Mouse (Mus musculus) inflammation-experienced regulatory T-cells, adult 6 months (primary cell): ENCODE measurements around the gene Sh2b1. TPM values are rescaled to one million over a fixed set of nuclear protein-coding genes. Genes with fewer than 3 reads are reported as not detected.

ENCODE experiments used
- polyA plus RNA-seq, 3 experiments: library from polyadenylated mRNA; unstranded; fragments of 100-300 nt; shearing (Covaris generic); gene quantifications; one replicate each; pipeline ENCODE4 v1.2.1; 2017

Gene Sh2b1
- polyA plus RNA-seq, 3 experiments from 2014 or later = 12.6 to 18.9 (median 13.3) TPM

Other genes starting within 250 kb of the Sh2b1 start
- gene Sbk1, start 202.8 kb downstream of the Sh2b1 start, polyA plus RNA-seq = 1 to 10 TPM; 2.1 to 4.2 (median 2.6) TPM
- 1,000 to 10,000 TPM in 1 of 3 experiments, 100 to 1,000 TPM in 2; 875 to 1,118 (median 889) TPM for gene Lat, start 105.9 kb downstream of the Sh2b1 start, polyA plus RNA-seq
- gene Spns1, start 98.0 kb downstream of the Sh2b1 start, polyA plus RNA-seq = 10 to 100 TPM; 31.3 to 43.0 (median 38.4) TPM
- gene Nfatc2ip, start 78.7 kb downstream of the Sh2b1 start, polyA plus RNA-seq = 1 to 10 TPM; 2.7 to 3.8 (median 3.3) TPM
- 1 to 10 TPM in 2 of 3 experiments, under 1 TPM in 1; 0.87 to 6.5 (median 6.0) TPM for gene Cd19, start 60.5 kb downstream of the Sh2b1 start, polyA plus RNA-seq
- 10 to 100 TPM; 37.8 to 39.6 (median 38.1) TPM for gene Rabep2, start 46.7 kb downstream of the Sh2b1 start, polyA plus RNA-seq
- gene Atp2a1, start 12.3 kb downstream of the Sh2b1 start, polyA plus RNA-seq = under 1 TPM; 0.16 to 0.49 (median 0.29) TPM
- gene Tufm, start 11.9 kb upstream of the Sh2b1 start, polyA plus RNA-seq = 10 to 100 TPM; 65.5 to 83.5 (median 69.4) TPM
- gene Atxn2l, start 28.0 kb upstream of the Sh2b1 start, polyA plus RNA-seq = 10 to 100 TPM; 13.4 to 16.4 (median 14.8) TPM
- 100 to 1,000 TPM; 219 to 232 (median 230) TPM for gene Eif3c, start 91.0 kb upstream of the Sh2b1 start, polyA plus RNA-seq
- gene Apobr, start 109.5 kb upstream of the Sh2b1 start, polyA plus RNA-seq = 1 to 10 TPM in 1 of 3 experiments, under 1 TPM in 1, not detected in 1; 0.23 to 2.3 TPM
- gene Cln3, start 110.4 kb upstream of the Sh2b1 start, polyA plus RNA-seq = 10 to 100 TPM; 25.2 to 57.9 (median 51.4) TPM
- gene Il27, start 119.5 kb upstream of the Sh2b1 start, polyA plus RNA-seq = not detected
- 1 to 10 TPM in 1 of 3 experiments, not detected in 2; 2.2 TPM for gene Nupr1, start 155.4 kb upstream of the Sh2b1 start, polyA plus RNA-seq
- 100 to 1,000 TPM in 1 of 3 experiments, 10 to 100 TPM in 2; 46.5 to 103 (median 70.1) TPM for gene Sgf29, start 173.9 kb upstream of the Sh2b1 start, polyA plus RNA-seq
- gene Sult1a1, start 201.0 kb upstream of the Sh2b1 start, polyA plus RNA-seq = under 1 TPM in 1 of 3 experiments, not detected in 2; 0.65 TPM
- 100 to 1,000 TPM in 2 of 3 experiments, 10 to 100 TPM in 1; 89.3 to 196 (median 149) TPM for gene Bola2, start 220.0 kb upstream of the Sh2b1 start, polyA plus RNA-seq
- gene Slx1b, start 220.4 kb upstream of the Sh2b1 start, polyA plus RNA-seq = 10 to 100 TPM; 11.7 to 18.2 (median 13.3) TPM
- 1,000 to 10,000 TPM; 2,119 to 2,488 (median 2,393) TPM for gene Coro1a, start 232.4 kb upstream of the Sh2b1 start, polyA plus RNA-seq